Mouse (Mus musculus): ENCODE measurements at regions not wholly inside any gene's neighbourhood (a gene's known extent, or its start where the extent isn't known, plus 50 kb on each side); places are given as distances from the start of the nearest gene placed in this dataset.

GRCm38 (mm10) chr10:117439206-117440110 is 59.6 kb upstream of the Cpsf6 start:
- DNase-seq (ENCODE audit: extremely low read depth, insufficient read length, low spot score) = no peak

- no peak for DNase-seq (ENCODE audit: extremely low read depth, insufficient read length, low spot score)
These were observed 58.9 kb upstream of the Cpsf6 start for GRCm38 (mm10) chr10:117438614-117439193.

- no peak for DNase-seq (ENCODE audit: extremely low read depth, insufficient read length, low spot score)
These were observed 58.2 kb upstream of the Cpsf6 start for GRCm38 (mm10) chr10:117437970-117438369.

GRCm38 (mm10) chr10:117436875-117437715 is 57.3 kb upstream of the Cpsf6 start:
- no peak for DNase-seq (ENCODE audit: extremely low read depth, insufficient read length, low spot score)

GRCm38 (mm10) chr10:117436308-117436874 is 56.6 kb upstream of the Cpsf6 start:
- DNase-seq (ENCODE audit: extremely low read depth, insufficient read length, low spot score) = no peak

GRCm38 (mm10) chr10:117435734-117436121 is 55.9 kb upstream of the Cpsf6 start:
- DNase-seq (ENCODE audit: extremely low read depth, insufficient read length, low spot score) = no peak

GRCm38 (mm10) chr10:117434871-117435733 is 55.3 kb upstream of the Cpsf6 start:
- DNase-seq (ENCODE audit: extremely low read depth, insufficient read length, low spot score) = peak; percentile 50

- DNase-seq (ENCODE audit: extremely low read depth, insufficient read length, low spot score) = no peak
These were observed 54.6 kb upstream of the Cpsf6 start for GRCm38 (mm10) chr10:117434293-117434842.

GRCm38 (mm10) chr10:117433547-117434292 is 53.9 kb upstream of the Cpsf6 start:
- DNase-seq (ENCODE audit: extremely low read depth, insufficient read length, low spot score) = no peak

GRCm38 (mm10) chr10:117432871-117433546 is 53.2 kb upstream of the Cpsf6 start:
- DNase-seq (ENCODE audit: extremely low read depth, insufficient read length, low spot score) = no peak

GRCm38 (mm10) chr10:117432415-117432814 is 52.6 kb upstream of the Cpsf6 start:
- DNase-seq (ENCODE audit: extremely low read depth, insufficient read length, low spot score) = no peak

GRCm38 (mm10) chr10:117431850-117432249 is 52.0 kb upstream of the Cpsf6 start:
- DNase-seq (ENCODE audit: extremely low read depth, insufficient read length, low spot score) = no peak

- no peak for DNase-seq (ENCODE audit: extremely low read depth, insufficient read length, low spot score)
These were observed 51.3 kb upstream of the Cpsf6 start for GRCm38 (mm10) chr10:117431086-117431619.

- DNase-seq (ENCODE audit: extremely low read depth, insufficient read length, low spot score) = no peak
These were observed 50.5 kb upstream of the Cpsf6 start for GRCm38 (mm10) chr10:117430224-117430884.

- DNase-seq (ENCODE audit: extremely low read depth, insufficient read length, low spot score) = no peak
These were observed 49.8 kb upstream of the Cpsf6 start for GRCm38 (mm10) chr10:117429459-117430183.
